Mouse (Mus musculus) E14TG2a.4 (cell line): ENCODE results near the gene Kansl1.

Source experiments
- CTCF ChIP-seq: conservative IDR thresholded peaks from 2 replicates; pipeline ENCODE4 v1.5.1; 2014; ENCODE audit warnings: low read length
- NANOG ChIP-seq: IDR thresholded peaks from 2 replicates; pipeline ENCODE4 v1.6.1; 2014; ENCODE audit warnings: borderline replicate concordance, low read length, mixed read lengths

DNA sequence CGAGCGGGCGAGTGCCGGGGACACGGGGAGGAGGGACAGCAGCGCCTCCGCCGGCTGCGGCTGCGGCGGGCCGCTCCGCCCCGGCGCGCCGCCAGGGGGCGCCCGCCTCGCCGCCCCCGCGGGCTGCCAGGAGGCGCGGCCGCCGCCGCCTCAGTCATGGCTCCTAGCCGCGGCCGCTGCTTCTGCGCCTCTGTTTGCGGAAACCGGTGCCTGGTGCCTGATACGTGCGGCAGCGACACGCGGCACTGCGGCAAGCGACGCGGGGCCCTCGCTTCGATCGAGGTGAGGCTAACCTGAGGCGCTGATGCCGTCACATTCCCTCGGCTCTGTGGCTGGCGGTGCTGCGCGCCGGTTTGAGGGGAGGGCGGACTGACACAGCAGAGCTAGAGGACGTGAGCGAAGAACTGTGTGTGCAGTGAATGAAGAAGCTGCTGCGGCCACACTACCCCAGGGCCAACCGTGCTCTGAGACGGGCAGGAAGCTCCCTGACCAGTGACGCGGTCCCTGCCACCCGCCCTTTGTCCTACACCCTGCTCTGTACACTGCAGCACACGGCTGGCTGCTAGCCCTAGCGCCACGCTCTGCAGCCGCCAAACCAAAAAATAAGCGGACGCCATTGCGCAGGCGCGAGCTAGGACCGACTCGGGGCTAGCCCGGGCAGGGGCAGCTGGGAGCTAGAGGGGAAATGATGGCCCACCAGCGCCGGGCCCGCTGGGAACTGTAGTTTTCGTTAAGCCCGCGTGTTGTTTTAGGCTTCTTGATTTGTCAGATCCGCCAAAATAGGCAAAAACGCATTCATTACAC lies 26.1 kb downstream of the Kansl1 start:
- TF ChIP-seq CTCF (no peak), NANOG (no peak)
